Mouse (Mus musculus): ENCODE measurements at regions not wholly inside any gene's neighbourhood (a gene's known extent, or its start where the extent isn't known, plus 50 kb on each side); places are given as distances from the start of the nearest gene placed in this dataset.

DNA sequence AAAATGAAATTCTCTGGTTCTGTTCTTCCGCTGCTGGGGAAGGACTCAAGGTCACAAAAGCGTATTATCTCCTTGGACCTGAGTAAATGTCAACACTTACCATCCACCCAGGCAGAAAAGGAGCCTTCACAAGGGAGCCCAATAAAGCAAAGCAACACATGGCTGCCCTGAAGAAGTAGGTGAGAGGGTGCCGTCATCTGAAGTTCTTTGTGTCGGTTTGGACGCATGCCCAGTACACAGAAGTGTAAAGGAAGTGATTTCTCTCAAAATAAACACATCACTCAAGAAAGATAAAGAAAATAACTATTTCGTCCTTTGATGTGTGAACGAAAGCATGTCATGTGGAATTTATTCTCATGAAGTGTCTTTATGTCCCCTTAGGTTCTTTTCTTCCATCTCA is 559.0 kb upstream of the A1bg start:
- DNase-seq, result peak; percentile 10 to 11

DNA sequence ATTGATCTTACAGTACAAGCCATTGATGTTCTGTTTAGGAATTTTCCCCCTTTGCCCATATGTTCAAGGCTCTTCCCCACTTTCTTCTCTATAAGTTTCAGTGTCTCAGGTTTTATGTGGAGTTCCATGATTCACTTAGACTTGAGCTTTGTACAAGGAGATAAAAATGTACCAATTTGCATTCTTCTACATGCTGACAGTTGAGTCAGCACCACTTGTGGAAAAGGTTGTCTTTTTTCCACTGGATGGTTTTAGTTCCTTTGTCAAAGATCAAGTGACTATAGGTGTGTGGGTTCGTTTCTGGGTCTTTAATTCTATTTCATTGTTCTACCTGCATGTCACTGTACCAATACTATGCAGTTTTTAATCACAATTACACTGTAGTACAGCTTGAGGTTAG is 551.1 kb upstream of the A1bg start:
- no peak for DNase-seq

DNA sequence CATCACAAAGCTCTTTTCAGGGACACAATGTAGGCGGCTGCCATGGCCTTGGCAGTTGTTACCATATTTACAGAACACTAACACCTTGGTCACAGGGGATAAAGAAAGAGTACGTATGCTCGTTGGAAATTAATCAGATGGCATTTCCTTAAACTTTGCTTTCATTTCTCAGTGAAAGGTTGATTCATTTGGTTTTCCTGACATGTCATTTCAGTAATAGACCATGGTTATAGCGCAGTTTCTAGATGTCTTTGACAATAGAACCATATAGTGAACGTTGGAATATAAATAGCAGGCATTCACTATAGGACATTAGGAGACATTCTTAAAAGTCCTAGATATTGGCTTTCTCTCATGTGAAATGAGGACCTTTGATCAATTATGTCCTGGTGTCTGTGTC is 532.2 kb upstream of the A1bg start:
- DNase-seq, result no peak

DNA sequence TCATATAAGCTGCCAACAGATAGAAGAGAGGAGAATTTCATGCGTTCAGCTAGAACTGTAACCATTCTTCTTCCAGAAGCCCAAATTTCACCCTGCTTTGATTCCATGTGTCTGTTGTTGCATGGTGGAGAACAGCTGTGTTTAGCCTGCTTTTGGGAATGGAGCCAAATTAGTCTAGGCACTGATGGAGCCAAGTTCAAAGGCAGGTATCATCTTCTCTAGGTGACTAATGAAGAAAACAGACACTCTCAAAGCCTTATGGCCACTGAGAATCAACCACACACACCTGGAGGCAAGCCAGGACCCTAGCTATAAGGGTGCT is 531.5 kb upstream of the A1bg start:
- DNase-seq, result no peak

DNA sequence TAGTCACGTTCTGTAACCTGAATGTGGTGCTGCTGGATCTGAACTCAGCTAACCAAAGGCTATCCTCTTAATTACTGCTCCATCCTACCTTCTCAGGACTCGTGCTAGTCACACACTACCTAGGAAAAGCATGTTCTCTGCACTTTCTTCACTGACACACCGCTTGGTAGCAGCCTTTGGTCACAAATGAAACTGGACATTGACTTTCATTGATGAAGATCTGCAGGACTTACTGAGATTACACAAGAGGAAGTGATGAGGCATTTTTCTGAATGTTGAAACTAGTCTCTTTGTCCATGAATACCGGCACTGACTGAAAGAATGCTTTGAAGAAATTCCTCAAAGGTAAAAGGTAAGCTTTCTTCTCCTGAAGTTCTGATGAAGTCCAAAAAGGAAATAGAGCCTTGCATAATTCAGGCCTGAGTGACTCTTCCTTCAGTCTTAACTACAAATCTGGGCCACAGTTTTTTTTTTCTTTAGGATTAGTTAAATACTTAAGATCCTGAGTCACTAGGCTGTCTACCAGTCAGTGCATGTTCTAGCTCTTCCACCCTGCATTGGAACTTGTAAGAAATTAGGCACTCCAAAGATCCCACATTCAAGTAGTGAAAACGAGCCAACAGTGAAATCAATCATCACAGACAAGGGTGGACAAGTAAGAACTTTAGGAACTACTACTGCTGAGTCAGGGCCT is 531.0 kb upstream of the A1bg start:
- no peak for DNase-seq

DNA sequence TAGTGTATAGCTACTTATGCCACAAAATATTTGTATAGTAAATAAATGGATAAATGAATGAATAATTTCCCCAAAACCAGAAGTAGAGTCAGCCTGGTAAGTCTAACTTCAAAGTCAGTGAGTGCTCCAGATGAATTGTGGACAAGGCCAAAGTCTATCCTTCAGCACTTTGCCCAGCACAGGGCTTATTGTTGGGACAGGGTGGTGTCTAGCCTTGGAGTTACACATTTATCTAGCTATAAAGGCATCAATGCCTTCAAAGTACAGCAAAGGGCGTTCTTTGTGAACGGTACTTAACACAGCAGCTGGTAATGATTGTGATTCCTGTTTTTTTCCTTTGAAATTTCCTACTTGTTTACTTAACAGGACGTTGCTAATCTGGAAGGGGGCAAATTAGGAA is 527.4 kb upstream of the A1bg start:
- no peak for DNase-seq

DNA sequence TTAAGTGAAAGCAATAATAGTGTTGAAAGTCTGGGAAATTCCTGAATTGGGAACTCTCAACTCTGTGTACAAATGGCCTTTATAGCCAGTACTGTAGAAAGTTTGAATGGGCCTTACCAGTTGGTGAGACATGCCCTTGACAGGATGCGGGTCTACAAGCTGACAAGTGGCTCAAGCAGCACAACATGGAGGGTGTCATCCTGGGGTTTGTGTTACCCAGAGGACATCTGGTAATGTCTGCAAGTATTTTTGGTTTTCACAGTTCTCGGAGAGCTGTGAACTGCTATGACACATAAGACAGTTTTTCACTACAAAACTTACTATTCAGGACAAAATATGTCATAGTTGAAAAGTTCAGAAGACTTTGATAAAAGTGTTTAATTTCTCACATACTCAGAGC is 525.7 kb upstream of the A1bg start:
- no peak for DNase-seq

DNA sequence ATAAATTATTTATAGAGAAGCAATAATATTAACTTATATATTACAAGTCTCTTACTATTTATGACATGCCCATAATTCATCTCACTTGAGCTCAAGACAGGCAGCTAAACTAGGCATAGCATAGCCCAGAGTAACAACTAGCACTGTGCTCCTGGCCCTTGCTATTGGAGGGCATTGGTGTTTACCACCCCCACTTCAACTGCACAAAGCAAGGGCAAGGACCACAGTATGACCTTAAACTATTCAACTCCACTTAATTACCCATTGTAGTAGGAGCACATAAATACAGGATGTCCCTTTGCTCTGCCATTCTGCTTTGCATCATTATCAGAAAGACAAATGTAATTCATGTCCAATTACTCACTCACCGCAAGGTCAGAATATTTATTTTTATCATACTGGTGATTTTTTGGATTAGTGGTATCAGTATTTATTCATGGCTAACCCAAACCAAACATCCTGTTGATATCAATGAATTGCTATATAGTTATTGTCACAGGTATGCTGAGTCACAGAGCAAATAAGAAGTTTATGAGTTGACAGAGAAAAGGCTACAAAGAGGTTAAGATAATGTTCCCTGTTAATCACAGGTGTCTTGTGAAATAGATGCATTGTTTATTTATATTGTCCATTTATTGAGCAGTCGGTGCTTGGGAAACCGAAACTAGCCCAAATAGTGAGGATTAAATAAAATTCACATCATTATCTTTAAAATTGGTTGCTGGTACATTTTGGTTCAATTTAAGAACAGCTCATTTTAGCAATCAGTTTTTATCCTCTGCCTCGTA is 523.4 kb upstream of the A1bg start:
- no peak for DNase-seq

DNA sequence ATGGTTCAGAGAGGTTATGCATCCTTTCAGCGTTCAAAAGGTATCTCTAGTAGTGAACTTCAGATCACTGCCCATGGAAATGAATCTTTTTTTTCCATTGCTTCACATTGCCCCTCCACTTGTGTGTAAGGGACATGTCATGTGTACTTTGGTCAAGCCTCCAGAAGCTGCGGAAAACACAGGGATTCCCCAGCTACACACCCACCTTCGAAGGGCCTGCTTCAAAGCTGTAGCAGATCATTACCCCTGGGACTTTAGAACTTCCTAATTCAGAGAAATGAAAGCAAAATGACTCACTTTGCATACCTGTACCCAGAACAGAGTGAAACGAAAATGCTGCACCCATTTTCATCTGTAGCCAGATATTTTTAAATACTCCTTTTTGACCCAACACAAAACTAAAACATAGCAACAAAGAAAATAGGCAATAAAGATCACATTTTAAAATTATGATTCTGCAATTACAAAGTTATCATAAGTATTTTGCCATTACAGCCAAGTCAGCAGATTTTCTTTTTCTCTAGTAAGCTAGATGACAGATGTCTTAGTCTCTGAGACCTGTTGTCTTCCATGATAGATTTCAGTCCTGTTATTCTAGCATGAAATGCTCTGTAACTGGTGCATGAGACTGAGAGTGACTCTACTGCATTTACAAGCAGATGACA is 519.1 kb upstream of the A1bg start:
- DNase-seq, result no peak

DNA sequence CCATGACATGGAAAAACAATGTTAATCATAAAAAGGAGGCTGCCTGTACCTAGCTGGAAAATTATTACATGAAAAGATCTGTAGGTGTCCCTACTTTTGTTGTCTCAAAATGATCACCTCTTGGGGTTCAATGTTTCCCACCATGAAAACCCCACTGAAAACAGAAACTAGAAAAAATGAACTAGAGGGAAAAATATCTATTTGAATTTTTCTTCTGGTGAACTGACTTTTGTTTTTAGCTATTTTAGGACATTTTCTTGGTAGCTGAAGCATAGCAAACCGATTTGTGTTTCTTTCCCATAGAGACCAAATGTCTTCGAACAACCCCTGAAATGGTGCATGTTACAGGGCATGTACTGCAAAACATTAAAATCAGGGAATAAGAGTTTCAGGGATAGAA is 518.2 kb upstream of the A1bg start:
- no peak for DNase-seq

DNA sequence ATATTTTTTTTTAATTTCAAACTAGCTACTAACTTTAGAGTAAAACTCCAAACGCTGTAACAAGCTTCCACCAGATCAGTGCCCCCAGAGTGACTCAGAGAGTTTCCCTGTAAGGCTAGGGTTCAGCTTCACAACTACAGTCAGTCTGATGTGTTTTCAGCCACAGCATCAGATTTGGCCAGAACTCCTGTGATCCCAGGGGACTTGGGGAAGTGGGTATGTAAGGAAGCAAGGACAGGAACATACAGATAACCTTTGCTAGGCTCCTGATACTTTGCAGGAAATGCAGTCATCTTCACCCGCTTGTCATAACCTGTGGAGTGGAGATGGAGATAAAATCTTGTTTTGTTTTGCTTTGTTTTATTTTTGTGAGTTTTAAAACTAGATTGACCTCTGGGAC is 517.5 kb upstream of the A1bg start:
- DNase-seq, result peak in 1 of 2 experiments; percentile 3

DNA sequence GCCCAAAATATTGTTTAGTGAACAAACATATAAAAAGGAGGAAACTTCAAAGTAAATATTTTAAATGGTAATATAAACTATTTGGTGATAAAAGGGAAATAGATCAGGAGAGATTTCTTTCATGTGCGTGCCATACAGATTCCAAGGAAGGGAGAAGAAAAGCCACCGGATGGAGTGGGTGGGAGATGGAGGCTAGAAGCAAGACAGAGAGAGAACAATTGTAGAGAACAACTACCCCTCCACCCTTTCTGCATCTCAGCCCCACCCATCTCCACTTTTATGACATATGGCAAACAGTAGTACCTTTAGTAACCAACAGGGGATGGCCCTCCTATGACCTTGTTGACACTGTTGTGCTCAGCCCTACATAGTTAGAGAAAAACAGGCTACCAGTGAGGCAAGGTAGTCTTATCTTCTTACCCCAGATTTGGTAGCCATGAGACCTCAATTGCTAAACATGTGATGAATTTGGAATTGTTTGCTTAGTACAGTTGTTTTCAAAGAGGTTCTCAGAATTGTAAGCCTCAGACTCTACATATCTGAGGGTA is 516.9 kb upstream of the A1bg start:
- no peak for DNase-seq

DNA sequence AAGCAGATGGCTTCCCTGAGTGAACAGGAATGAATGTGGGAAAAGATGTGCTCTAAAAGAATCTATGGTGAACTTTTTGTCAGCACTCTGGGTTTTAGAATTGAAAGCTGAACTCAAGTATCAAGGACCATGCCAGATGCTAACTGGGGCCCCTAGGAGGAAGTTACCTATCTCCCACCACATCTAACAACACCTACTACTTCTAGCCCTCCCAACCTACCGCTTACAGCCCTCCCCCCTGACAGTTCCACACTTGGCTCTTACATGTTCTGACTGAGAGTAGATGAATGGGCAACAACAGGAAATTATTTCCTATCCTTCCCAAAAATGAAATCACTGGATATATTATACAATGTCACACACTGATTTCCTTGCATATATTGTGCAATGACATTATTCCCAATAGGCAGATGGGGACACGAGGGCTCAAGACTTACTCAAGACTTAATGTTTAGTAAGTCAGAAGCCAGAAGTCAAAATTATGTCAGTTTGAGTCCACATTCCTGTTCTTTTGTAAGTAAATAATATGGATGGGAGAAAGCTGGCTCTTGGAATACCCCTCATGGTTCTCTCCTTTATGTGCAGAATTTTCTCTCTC is 506.1 kb upstream of the A1bg start:
- no peak for DNase-seq

DNA sequence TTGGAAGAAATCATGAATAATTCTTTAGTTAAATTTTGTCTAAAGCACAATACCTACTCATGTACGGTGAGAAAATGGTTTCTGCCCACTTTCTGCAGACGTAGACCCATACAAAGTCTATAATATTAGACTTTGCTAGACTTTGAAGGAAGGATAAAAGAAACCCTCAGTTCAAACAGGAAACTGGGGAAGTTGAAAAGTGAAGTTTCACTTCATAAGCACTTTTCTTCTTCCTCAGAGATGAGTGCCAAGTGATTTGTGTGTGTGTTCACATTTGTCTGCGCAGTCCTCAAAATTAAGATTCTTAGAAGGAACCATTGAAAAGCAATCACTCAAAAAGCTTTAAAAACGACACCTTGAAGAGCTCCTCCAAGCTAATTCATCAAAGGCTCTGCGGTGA is 500.2 kb upstream of the A1bg start:
- DNase-seq, result no peak

DNA sequence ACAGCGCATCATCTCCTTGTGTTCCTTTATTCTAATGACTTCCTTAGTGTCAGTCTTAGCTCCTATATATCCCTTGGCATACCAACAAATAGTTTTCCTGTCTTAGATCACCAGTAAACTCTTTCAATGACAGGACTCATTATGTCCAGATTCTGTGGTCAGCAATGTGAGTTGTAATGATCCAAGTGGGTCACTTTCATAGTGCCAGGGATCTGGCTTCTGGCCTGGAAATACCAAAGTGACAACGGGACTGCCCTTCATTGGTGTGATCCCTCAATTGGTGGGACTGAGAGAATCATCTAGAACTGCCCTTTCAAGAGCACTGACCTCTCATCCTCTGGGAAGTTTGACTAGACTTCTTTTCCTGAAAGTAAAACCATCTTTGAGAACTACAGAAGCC is 494.7 kb upstream of the A1bg start:
- DNase-seq, result no peak

DNA sequence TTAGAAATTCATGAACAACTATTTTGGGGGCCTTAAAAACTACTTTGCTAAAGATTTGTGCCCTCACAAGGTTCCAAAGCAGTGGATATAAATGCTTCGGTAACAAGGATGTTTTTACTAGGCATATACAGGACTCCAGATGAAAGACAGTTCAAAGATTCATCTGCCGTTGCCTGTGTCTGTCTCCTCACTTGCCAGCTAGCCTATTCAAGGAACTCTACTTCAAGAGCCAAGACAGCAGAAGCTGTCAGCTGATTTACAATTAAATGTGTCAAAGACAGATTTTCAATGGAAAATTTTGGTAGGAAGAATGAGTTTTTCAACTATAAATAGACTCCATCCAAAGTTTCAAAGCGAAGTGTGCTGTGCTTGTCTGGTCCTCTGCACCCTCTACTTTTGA is 494.0 kb upstream of the A1bg start:
- no peak for DNase-seq

DNA sequence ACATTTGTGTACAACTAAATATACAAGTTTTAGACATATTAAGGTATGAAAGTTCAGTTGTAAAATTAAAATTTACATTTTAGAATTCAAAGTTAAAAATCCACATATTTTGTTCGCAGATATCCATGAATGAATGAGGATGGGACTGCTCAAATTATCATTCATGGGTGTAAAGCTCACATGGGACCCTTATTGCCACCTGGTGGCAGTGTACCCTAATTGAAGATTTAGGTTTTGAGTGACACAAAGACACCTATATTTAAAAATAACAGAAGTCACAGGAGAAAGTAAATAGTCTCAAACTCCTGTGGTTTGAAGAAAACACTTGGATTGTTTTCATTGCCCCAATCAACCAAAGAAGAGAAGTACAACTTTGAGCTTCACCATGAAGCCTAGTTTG is 492.8 kb upstream of the A1bg start:
- DNase-seq, result no peak

DNA sequence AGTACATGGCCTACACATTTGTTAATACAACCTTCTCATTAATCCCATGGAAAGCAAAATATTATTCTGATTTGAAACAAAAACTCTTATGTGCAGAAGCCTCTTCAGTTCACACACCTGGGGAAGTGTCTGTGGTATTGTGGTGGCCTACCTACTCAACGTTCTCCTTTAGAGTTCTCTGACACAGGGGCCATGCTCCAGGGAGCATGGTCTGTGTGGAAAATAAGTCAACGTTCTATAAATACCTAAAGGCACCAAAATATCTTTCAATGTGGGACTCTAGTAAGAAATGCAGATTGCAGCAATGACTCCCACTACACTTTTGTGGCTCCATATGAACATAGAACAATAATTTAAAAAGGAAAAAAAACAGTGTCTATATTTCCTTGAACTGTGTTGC is 489.0 kb upstream of the A1bg start:
- no peak for DNase-seq

DNA sequence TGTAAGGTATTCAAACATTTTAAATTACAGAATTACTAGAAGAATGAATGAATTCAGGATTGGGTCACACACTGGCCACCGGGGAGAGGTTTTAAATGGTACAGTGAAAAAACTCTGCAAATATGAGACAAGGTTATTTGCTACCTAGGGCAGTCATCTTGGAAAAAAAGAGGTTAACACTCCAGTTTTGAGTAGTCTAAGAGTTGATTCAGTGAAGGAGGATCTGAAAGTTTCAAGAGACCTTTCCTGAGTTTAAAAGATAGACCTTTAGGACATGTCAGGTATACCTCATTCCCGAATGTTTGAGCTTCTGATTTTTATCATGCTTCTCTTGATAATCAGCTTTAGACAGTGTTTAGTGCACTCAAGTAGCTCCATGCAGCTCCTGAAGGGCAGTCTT is 488.0 kb upstream of the A1bg start:
- DNase-seq, result no peak

DNA sequence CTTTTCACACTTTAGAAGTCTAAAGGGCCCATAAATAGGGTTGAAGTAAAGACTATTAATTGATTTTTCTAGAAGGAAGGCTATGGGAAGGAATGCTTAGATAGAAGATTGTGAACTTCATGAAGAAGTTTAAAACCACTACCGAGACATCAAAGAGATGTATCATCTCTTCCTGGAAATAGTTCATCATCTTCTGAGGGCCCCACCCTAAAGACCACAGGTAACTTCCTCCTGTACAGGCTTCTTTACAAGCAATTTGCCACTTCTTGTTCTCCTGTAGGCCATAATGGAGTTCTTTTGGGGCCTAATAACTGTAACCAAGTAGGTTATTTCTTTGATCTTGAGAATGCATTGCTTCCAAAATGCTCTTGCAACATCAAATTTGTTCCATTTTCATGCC is 485.8 kb upstream of the A1bg start:
- no peak for DNase-seq

DNA sequence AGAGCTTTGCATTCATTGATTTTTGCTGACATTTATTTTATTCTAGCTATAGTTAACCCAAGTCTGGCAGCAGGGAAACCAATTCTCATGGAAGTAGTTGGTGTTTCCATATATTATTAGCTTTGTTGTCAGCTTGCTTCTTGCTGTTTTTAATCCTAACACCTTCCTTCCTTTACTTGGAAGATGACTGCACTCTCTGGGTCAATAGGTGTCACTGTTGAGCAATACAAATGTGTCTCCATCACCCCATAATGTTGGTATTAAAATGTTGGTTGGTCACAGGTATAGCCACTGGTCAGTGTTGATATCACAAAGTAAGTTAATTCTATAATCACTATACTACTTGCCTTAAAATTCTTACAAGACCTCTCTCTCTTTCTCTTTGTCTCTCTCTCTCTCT is 477.9 kb upstream of the A1bg start:
- no peak for DNase-seq

DNA sequence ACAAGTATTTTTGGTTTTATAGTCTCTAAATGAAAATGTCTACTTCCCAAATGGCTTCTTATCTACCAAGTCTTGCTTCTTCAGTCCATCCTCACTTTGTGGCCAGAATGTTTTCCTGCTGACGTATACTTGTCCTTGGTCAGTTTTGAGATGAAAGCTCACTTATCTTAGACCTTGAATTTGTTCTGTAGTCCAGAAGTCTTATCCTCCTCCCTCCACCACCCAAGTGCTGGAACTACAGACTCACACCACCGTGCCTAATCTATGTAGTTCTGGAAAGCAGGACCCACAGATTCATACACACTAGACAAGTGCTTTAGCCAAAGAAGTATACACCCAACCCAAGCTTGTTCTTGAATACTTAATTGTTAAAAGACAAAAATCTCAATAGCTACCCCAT is 477.2 kb upstream of the A1bg start:
- no peak for DNase-seq

DNA sequence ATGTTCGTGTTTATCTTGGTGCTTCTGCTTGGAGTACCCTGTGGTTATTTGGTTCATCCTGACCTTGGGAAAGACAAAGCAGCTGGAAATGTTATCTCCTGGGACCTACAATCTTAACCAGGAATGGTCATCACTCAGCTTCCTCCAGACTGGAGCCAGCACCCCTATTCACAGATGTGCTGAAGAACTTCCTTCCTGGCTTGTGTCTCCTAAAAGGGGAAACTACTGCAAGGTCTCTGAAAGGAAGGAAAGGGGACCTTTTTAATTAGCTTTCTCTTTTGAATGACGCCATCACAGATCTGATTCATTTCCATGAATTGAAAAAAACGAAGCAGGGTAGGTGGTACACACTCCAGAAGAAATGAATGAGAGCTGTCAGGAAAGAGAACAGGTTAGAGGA is 476.0 kb upstream of the A1bg start:
- DNase-seq, result peak in 1 of 2 experiments; percentile 3

DNA sequence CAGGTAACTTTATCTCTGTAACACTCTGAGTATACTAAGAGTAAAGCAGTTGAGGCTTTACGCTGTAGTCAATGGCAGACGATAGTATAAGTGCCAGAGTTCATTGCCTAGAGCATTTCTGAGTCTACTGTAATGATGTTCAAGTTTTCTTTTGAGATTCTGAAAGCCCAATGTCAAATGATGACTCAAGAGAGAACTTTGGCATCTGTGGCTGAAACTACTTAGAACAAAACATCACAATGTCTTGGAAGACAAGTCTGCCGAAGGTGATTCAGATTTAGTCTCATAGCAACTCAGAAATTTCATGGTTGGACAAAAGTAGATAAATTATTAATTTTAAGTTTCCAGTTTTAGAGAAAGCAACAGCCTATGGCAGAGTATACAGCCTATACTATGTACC is 474.2 kb upstream of the A1bg start:
- no peak for DNase-seq
